Mouse (Mus musculus) monocyte, adult 5-6 weeks (primary cell): Measurements from ENCODE around the gene Amdhd2. TPM values are rescaled to one million over a fixed set of nuclear protein-coding genes. Genes with fewer than 3 reads are reported as not detected.

ENCODE experiments used
- ATAC-seq: fragments of 153-309, 156-312 bp; replicated peaks from 2 replicates; pipeline ENCODE4 v1.8.0; 2017; ENCODE audit warnings: mild to moderate bottlenecking; ENCODE audit not compliant: low TSS enrichment, insufficient number of reproducible peaks, severe bottlenecking, poor library complexity, low FRiP score
- total RNA-seq: library from RNA; stranded (forward); fragments of 200-1000, 200-491, 200-594 nt; gene quantifications from 3 replicates; pipeline ENCODE4 v1.2.3, GENCODE M21; 2017

Amdhd2 gene
- total RNA-seq: 6.5 to 24.6 TPM (median 24.4 TPM) in 3 replicates

DNA sequence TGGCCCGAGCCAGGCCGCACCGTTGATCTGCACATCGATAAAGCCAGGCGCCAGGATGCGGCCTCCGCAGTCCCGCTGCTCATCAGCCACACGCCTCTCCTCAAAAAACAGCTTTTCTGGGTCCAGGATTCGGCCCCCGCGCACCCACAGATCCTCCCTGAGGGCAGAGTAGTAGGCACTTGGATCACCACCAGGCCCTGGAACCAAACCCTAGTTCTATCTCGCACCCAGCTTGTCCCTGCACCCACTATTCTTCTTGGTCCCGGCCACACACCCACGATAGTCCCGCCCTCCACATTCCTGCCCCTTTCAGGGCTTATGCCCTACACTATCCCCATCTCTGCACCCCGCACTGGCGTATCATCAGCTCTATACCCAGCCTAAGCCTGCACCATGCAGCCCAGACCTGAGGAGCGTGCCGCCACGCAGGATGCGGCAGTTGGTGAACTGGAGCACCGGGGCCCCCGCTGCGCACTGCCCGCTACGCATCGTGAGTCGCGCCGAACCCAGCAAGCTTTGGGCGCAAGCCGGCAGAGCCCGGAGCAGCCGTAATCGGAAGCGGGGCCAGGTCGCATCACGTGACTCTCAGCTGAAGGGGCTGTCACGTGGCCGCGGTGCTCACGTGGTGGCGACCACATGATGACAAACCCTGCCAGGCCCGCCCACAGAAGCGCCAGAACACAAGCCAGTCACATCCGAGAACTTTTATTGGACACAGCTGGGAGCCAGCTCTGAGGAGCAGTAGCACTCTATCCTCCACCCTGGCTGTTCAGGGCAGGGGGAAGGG lies at the start of gene Amdhd2:
TSS of gene Amdhd2 (minus strand) at position 591 of the 787 bp plus-strand sequence.
- ATAC-seq: peak; percentile 73

DNA sequence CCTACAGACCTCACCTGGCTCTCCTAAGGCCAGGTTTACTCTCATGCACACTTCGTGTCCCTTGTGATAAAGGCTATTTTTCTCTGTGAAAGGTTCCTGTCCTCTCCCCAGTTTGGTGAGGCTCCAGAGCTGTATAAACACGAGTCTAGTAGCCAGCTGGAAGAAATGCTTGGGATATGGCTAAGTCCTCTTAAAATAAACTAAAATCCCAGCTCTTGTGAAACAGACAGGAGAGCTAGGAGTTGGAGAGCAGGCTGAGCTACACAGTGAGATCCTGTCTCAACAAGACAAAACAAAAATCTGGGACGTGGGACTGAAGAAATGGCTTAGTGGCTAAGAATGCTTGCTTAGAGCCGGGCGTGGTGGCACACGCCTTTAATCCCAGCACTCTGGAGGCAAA lies 49.6 kb upstream of the Amdhd2 start:
- ATAC-seq: no peak

DNA sequence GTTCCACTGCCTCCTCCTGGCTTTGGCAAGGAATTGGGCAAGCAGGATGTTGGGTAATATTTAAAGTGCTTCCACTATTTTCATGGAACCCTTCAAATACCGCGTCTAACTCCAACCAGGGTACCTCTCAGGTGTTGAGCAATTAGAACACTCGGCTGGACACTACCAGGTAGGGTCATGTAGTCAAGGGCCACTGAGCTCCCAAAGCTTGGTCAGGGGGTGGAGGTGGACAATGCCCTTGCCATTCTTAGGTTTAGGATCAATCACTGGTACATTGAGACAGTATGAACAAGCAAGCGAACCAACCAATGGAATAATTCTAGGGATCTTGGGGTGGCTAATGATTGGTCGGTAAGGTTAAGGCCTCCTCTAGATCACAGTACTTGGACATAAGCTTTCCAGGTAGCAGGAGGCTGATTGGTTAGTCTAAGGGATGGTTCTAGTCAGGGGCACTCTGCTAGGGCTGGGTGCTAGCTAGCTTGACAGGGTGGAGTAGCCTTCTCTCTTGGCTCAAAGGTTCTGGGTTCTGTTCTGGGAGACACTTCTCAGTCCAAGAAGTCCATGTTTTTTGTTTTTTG lies 49.0 kb upstream of the Amdhd2 start:
- no peak for ATAC-seq

DNA sequence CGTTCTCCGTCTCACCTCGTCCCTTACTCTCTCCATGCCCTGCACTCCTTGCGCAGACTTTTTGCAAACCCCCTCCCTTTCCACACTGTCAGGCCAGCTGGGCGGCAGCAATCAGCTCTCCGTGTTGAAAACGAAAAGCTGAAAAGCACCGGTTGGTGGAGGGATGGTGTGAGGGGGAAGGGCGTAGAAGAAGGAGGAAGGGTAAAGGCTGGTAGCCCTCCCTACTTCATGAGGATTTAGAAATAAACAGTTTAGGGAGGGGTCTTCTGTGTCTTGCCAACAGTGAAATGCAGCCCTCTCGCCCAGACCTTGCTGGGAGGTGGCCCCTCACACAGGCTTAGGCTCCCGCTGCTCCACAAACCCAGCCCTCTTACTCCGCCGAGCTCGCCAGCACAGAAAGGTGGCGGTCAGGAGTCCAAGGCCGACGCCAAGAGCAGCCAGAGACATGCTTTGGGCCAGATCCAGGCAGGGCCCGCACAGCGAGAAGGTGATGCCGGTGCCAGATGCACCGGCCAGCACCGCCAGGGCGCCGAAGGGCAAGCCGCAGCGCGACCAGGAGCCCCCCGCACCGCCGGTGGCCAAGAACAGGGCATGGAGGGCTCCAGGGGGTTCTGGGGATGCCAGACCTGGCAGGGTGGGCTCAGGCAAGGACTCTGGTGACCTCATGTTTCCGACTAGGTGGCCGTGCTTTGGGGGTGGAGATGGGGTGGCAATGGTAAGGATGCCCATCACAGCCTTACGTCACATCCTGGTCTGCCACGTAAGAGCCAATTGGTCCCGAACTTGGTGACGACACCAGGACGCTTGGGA lies 48.3 kb upstream of the Amdhd2 start:
- ATAC-seq: peak; percentile 32; the same call in 1 of the 2 replicates

DNA sequence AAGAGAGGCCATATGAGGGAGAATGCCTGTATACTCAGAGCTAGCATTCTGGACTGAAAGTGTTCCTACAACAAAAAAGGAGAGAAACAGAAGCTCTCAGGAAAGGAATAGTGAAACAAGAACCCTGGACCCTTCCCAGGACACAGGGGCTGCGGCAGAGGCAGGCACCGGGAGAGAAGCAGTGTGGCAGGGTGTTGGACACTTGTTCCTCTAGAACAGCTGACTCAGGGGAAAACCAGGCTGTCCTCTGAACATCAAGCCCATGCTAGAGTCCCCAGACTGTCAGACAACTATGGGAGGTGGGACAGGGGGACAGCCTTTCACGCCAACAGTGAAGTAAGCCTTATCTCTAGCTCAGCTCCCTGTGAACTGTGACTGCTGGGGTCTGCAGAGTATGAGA lies 47.0 kb upstream of the Amdhd2 start:
- no peak for ATAC-seq

DNA sequence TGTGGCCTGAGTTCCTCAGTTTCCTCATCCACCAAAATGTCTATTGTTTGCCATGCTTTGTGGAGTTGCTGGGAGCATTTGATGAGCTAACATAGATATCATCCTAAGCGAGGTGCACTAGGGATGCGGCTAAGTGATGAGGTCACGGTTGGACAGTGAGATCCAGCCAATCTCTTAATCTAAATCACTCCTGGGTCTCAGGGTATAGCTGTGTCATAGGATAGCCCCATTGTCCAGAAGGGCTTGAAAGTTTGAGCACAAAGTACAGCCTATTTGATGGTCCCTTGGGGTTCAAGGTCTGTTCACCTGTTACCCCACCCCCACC lies 46.3 kb upstream of the Amdhd2 start:
- ATAC-seq: no peak

DNA sequence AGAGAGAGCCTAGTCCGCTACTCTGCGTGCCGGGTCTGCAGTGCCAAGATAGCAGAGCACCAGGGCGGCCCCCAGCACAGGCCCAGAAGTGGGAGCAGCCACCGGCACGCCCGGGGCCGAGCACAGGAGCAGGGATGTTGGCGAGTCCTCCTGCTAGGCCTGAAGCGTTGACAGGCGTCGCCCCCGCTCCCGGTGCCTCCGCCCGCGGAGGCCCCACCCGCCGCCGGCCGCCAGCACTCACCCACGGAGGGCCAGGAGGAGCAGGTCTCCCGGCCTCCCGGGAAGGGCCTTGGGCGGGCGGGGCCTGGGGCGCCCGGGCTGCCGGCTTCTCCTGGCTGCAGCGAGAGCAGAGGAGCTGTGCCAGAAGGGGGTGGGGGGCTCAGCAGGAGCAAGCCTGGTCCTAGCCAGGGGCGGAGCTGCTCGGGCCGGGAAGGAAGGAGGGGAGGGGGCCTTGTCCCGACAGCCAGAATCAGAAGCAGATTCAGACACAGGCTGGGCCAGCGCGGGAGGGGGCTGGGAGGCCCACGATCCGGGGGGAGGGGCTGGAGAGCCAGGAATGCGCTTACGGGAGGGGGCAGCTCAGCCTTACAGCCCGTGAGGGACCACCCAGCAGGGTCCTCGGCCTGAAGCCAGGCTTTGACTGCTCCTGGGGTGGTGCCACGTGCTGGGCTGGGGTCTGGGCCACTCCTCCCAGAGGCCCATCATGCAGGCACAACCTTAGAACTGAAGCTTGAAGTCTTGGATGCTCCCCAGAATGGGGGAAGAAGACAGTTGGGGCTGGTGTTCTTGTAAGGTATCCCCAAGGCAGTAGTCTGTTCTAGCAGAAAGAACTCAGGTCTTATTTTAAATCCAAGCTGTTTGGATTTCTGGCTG lies 45.7 kb upstream of the Amdhd2 start, which contains the start of gene Ntn3:
TSS of gene Ntn3 (minus strand) at position 489 of the 873 bp plus-strand sequence.
- no peak for ATAC-seq

DNA sequence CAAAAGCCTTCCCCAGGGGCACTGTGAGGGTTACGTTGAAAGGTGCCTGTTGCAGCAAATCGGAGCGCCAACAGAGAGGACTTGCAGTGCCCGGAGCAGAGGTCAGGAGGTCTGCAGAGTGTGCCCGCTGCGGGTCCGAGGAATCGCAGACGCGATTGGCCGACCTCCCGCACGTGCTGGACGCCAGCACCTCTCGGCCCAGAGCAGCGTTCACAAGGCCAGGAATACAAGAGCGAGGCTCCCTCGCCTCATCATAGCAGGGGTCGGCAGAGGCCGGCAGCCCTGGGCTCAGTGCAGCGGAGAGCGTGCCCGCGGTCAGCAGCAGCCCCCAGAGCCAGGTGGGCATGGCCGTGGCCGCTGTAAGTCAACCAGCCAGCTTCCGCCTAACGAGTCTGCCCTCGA lies 45.1 kb upstream of the Amdhd2 start:
- no peak for ATAC-seq

DNA sequence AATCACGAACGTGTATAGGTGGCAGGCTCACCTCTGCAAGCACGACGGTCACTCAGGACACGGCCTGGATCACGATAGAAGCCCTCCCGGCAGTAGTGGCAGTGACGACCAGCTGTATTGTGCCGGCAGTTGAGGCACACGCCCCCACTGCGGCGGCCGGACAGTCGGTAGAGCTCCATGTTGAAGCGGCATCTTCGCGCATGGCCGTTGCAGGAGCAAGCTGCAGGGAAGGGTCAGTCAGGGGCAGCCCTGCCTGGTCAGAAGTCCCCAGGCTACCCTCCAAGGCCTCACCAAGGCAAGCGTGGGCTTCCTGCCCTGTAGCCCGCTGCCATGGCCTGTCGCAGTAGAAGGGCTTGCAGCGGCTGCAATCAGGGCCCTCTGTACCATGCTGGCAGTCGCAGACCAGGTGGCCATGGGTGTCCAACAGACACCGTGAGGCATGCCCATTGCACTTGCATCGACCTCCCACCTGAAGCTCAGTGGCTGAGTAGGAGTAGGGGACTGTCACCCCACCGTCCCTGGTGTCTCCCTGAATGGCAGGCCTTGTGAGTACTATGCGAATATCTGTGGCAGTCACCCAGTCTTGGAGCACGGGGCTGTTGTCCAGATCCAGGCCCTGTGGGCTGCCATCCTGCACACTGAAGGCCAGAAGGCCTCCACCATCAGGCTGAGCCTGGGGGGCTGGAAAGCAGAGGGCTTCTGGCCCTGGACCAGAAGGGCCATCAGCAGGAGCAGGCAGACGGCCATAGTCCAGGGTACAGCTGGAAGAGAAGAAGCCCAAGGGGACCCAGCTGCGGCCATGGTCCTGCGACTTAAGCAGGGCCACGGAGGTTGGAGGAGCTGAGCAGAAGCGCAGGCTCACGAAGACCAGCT lies 44.4 kb upstream of the Amdhd2 start:
- no peak for ATAC-seq

DNA sequence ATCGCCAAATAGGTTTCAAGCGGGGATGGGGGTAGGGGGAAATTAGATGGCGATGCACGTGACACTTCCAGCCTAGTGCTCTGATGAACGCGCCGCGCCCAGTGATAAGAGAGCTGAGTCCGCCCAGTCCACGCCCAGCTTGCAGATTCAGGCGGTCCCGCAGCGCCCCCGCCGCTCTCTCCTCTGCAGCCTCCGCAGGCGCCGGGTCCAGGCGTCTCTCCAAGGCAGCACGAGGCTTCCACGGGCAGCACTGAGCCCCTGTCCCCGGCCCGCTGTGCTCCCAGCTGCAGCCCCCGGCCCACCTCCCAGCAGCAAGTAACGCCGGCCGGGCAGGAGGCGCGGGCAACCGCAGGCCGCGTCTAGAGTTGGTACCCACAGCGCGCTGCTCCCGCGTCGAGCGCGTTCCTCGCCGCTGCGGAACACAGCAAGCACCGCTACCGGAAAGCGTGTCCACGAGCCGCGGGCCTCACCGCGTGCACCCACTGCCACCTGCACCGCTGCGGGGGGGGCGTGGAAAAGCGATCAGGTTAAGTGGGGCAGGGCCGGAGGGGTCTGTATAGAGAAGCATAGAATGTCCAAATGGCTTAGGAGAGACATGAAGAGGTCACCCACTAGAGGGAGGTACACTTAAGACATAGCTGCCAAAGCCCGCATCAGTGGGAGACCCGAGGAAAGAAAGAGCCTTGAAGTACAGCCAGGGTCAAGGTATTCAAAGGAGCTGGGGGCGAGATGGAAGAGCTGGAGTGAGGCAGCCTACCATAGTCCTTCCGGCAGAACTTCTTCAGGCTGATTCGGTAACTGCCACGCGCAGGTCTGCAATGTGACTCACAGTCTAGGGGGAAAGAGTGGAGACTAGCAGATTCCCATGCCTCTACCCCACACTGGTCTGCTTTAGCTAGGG lies 43.1 kb upstream of the Amdhd2 start:
- no peak for ATAC-seq

DNA sequence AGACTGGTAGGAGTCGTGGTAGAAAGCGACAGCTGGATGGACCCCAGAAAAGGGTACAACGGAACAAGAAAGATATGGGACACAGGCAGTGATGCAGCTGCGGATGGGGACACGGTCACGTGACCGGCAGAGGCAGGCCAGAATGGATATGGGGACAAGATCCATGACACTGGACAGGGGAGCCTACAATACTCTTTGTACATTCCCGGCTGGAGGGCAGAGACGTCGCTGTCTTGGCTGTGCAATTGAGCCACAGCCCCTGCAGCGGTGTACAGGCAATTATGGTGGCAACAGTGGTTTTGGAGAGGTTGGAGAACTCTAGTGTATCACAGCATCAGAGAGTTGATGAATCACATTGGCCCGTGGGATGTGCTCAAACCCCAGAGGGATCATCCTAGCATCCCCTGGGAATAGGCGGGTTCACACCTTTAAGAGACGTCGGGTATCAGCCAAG lies 42.4 kb upstream of the Amdhd2 start:
- ATAC-seq: peak; percentile 38; the same call in 1 of the 2 replicates

DNA sequence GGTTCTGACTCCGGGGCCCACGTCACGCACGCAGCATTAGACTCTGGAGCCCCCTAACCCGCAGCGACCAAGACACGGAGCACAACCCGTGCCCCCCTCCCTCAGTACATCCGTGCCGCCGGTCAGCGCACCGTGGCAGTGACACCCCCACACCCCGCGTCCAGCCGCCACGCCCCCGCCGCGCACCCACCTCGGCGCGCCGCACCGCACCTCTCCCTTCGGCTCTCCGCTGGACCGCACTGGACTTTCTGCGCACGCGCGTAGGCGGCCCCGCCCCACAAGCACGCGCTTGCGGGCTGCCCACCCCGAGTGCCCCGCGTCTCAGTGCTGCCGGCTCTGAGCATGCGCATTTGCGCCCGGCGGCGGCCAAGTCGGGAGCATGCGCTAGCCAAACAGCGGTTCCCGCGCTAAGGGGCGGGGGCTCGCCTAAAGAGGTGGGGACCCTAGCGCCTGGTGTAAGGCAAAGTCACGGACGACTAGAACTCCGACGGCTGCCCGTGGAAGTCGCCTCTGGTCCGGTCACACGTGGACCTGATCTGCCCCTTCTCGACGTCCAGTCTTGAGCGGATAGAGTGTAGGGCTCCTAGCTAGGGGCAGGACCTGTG lies 41.8 kb upstream of the Amdhd2 start, which contains the start of gene Tbc1d24:
TSS of gene Tbc1d24 (minus strand) at position 279 of the 605 bp plus-strand sequence.
- peak; percentile 28; the same call in 1 of the 2 replicates for ATAC-seq

DNA sequence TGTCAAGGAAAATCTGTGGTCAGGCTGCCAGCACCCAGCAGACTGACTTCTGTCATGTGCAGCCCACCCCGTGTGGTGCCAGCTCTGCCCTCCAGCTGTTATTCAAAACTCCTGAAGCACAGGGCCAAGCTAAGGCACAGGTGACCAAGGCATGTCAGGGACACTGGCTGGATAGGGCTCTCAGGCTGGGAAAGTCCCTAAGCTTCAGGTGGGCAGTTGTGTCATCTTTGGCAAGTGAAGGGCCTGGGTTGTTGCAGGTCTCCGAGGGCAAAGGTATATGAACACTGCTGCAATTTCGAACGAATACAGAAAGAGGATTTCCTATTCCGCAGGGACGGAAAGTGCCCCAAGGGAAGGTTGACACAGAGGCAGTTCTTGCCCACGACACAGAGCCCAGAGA lies 41.3 kb upstream of the Amdhd2 start:
- 0 out of 2 replicates have a peak, but pooled peaks have one; percentile 1 for ATAC-seq

DNA sequence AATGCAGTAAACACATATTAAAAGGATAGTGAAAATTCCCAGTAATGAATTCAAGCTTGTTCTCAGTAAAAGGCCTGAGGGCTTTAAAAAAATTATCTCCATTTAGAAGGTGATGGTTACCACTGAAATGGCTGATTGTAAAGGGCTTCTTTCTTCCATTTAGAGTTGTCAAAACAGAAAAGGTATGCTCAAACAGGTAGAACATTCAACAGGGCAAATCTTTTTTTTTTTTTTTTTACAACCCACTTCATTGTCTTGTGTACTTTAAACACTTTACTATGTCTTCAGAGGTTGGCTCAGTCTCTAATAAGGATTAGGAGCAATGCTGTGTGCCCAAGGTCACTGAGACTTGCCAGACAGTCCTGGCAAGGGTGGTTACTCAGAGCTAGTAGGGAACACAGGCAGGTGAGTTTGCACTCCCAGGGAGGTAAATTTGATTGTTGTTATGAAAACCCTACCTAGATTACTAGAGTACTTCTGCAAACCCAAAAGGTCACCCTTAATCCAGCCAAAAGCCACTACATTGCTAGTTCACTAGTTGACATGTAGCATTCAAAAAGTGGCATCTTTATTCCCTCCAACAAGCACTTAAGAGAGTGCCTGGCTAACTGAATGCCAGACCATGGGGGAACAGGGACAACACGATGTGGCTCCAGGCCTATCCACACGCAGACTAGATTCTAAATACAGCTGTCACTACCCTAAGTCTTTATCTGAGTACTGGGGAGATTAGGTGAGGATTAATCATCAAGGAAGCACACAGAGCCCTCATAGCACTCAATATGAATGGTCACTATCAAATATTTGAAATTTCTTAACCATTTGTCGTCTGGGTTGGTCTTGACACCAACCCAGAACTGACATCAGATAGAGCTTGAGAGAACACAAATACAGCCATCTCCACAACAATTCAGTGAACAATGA lies 40.3 kb upstream of the Amdhd2 start:
- ATAC-seq: no peak

DNA sequence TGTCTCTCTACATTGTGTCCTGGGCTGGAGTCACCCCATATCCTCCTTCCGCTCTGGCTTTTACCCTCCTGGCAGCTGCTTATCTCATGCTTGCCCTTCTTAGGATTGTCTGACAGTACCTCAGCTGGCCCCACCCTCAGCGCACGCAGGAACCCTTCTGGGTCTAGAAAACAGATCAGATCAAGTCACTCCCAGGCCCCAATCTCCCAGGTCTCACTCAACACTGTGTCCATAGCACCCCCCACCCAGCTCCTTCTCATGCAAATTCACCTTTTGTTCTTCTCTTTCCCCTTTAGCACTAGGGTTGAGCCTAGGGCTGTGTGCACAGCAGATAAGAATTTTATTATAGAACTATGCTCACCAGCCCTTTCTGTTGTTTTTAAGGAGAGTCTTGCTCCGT lies 39.5 kb upstream of the Amdhd2 start:
- no peak for ATAC-seq
